Mouse (Mus musculus) left cerebral cortex, postnatal 14 days (tissue): ENCODE data around the gene Cnot6l. TPM values are rescaled to one million over a fixed set of nuclear protein-coding genes. Genes with fewer than 3 reads are reported as not detected.
A peak's percentile ranks its signal among the peaks of the same experiment; 100 is the strongest.

ENCODE experiments used
- DNase-seq, 2 experiments: peaks; one replicate each; pipeline ENCODE4 v3.0.0; 2021 to 2022; ENCODE audit warnings: low spot score in 2 of 2, mixed read lengths in 1 of 2
- intact Hi-C: fragments of 180-260 bp; cut with DNase I; formaldehyde crosslinking; loops from one replicate; pipeline ENCODE4 v1.15.1; 2025
- total RNA-seq, 2 experiments: library from RNA; stranded (reverse); gene quantifications; 2 replicates each; pipeline ENCODE4 v1.2.3; 2021

Cnot6l gene
- total RNA-seq, 2 experiments from 2014 or later = 67.1 to 69.6 TPM

DNA sequence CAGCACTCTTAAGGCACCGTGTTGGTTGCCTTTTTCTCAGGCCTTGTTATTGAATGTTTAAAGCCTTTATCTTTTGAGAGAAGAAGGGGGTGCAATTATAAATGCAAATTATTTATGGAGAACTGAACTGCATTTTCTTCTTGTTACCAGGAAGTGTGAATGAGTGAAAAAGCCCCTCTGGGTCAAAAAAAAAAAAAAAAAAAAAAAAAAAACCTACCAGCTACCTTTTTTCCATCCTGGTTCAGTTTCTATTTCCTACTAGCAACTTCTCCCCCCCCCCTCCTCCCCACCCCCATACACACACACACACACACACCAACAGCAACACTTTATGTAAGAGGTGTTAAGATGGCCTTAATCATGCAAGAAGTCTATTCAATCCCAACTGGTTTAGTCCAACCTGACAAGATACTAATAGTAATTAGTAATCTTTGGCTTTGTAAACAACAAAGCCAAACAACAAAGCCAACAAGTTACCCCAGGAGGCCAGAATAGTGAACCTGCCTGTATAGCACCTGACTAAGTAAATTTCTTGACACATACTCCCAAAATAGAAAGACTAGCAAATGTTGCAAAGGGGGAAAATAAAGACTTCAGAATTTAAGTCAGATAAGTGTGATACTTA lies 463 bp downstream of the Cnot6l start:
- intact Hi-C loops = loop anchor here (2.0 kb wide), 1 partner anchor 45 kb away; the partner anchor contains the start of gene Mrpl1
- no peak for DNase-seq

DNA sequence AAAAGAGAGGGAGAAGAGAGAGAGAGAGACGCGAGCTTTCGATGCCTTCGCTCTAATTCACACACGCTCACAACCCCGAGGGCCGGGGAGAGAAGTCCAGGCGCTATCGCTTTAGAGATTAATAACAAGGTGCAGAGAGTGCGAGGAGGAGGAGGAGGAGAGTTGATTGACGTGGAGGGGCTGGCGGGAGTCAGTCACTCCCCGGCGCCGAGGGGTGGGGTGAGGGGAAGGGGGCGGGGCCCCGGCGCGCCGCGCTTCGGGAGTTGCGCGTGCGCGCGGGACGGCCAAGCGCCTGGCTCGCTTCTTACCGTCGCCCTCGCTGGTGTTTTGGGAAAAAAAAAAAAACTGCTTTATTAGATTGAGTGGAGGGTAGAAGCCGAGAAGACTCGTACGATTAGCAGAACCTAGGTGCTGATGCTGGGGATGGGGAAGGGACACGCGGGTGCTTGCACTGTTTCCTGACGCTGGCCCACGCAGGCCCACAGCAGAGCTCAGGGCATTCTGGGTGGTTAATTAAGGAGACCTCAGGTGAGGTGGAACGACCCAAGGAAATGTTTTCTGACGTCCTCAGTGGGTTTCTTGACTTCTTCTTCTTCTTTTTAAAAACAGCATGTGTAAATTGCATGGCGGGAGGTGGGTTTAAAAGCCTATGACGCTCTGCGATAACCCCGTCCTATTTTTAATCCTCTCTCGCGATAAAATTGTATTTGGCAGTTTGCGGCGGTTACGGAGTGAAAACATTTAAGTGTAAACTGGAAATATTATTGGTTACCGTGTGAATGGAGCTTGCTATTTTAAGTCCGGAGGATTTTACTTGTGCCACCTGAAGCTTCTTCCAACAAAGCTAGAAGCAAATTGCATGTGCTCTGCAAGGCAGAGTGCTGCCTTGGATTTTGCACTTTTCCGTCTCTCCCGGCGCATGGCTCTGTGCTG lies 1.3 kb downstream of the Cnot6l start:
- intact Hi-C loops = loop anchor here (2.0 kb wide), 1 partner anchor 46 kb away; the partner anchor contains the start of gene Mrpl1
- DNase-seq = peak; percentile 76 to 78

DNA sequence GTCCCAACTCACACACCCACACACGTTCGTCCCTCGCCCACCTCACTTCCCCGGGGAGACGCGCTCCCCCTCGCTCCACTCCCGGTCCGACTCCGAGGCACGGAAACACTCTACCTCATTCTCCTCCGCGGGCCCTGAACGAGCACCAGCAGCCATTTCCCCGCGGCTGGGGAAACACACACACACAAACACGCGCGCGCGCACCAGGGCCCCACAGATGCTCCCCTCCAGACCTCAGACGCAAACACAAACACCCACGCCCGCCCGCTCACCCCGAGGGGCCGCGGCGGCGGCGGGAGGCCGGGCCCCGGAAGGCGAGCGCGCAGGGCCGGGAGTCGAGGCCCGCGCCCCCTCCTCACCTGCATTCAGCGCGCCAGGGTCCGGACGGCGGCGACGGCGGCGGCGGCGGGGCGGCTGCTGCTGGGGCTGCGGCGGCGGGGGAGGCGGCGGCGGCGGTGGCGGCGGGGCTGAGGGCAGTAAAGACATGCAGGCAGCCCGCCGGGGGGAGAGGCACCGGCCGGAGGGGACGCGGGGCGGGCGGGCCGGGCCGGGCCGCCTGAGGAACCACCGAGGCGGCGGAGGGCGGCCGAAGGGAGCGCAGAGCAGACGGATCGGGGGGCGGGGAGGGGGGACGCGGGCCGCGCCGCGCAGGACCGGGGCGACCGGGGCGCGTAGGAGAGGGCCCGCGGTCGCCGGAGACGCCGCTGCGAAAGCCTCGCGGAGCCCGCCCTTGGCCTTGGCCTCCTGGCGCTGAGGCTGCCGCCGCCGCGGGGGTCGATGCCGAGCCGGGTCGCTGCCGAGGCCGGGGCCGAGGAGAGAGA lies 2.2 kb downstream of the Cnot6l start:
- peak; percentile 64 to 73 for DNase-seq

DNA sequence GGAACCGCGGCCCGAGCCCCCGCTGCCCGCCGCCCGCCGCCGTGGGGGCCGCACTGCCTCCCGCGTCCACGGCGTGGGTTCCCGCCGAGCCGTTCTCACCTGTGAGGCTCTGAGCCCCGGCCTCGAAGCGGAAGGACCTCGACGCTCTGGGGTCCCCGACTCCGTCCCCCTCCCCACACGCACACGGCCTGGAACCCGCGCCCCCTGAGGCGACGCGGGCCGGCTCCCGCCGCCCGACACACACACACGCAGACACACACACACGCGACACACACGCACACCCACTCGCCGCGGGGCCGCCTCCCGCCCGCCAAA lies 2.8 kb downstream of the Cnot6l start:
- DNase-seq = no peak
- intact Hi-C loops = no loop called here

More for the DNA sequence above, 2.2 kb downstream of the Cnot6l start:
- intact Hi-C loops = loop anchor here (2.0 kb wide), 1 partner anchor 47 kb away; the partner anchor contains the start of gene Mrpl1

DNA sequence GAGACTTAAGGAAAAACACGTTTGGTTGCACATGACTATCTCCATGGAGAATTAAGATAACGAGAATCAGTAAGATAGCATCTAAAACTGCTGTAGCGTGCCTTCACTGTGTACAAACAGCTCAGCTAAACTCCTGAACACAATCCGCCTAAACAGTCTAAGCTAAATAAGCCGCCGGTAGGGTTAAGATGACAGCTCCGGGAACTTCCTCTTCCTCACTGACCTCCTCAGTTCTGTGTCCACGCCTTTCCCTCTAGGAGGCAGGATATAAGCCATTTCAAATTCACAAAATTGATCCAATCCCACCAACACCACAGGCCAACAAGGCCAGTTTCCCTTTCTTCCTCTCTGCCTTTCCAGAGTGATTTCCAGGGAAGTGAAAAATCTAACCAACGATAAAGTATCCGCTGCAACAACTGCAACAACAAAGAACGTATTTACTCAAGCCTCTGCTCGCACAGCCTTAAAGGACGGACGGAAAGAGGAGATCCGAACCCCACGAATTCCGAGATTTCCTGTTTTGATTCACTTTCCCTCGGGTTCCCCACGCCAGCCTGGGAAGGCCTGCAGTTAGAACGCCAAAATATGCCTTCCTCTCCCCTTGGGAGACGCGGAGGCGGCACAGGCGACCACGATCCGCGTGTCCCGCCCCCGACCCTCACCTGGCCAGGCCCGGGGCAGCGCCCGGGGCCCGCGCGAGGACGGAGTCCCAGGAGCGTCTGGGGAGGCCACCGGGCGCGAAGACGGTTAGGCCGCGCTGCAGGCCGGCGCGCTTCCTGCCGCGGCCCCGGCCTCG lies 3.3 kb downstream of the Cnot6l start:
- intact Hi-C loops = no loop called here
- peak; percentile 11 to 15 for DNase-seq

DNA sequence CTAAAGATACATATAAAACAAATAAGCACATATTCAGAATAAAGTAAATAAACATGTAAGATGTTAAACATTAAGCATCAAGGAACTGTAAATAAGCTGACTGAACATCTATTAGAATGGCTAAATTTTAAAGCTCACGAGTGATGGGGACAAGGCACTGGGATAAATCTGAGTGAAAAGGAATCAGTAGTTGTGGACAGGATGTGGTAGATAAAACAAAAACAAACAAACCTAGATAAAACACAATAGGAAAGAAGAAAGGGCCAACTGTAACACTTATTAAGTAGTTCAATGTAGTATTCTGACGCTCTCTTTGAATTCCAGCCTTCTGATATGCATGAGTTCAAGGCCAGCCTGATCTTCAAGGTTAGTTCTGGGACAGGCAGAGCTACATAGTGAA lies 21.6 kb downstream of the Cnot6l start:
- intact Hi-C loops = no loop called here
- DNase-seq = no peak

DNA sequence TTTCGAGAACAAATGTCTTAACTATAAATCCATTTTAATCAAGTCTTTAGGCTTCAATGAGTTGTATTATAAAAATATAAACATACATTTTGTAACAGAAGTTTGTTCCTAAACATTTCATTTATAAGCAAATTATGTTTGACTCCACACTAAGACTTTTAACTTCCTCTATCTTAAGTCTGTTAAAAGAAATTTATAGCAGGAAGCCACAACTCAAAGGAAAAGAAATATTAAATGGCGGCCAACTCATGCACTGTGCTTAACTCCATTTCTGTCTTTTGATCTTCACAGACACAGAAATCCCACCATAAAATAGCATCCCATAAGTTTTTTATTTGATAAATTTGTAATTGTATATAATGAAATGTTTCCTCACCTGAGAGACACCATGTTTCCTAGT lies 33.3 kb downstream of the Cnot6l start:
- intact Hi-C loops = no loop called here
- DNase-seq = no peak

DNA sequence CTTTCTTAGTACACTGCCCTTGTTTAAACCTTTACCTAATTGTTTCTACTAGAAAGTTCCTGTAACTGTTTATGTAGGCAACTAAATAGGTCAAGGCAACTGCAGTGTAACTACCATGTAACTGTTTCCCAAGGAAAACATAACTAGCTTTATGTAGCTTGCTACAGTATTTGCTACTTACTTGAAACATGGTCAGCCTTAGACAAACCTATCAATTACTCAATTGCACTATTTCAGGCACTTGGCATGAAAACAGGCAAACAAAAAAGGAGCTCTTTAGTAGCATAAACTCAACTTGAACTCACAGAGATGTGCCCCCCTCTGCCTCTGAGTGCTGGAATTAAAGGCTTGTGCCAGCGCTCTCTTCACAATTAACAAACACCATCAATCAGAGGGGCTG lies 37.1 kb downstream of the Cnot6l start:
- DNase-seq = no peak
- intact Hi-C loops = no loop called here

DNA sequence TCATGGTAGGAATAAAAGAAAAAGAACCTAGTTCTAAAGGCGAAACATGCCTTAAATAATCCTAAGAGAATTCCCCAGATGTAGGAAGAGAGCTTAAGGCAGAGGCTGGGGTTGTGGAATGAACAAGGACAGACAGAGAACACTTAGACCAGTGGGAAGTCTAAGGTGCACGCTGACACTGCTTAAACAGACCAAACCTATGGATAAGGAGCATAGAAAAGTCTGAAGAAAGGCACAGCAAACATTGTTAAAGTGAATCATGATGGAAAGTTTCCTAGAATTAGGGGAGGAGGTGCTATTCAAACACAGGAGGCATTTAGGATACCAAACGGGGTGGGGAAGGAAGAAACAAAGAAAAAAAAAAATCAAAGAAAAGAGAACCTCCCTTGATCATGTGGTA lies 49.0 kb downstream of the Cnot6l start:
- no peak for DNase-seq
- intact Hi-C loops = no loop called here

DNA sequence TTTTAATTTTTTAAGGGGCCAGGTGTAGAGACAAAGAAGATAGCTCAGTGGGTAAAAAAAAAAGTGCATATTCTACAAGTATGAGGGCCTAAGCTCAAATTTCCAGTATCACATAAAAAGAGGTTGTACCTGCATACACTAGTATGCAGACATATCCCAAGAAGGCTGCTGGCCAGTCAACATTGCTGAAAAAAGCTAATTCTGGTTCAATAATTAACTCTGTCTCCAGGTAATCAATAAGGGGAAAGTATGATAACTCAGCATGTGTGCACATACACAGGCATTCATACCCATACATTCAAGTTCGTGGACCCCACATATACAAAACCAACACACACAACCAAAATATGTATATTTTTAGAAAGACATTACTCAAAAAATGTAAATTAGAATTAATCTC lies 59.3 kb downstream of the Cnot6l start:
- no peak for DNase-seq
- intact Hi-C loops = no loop called here

DNA sequence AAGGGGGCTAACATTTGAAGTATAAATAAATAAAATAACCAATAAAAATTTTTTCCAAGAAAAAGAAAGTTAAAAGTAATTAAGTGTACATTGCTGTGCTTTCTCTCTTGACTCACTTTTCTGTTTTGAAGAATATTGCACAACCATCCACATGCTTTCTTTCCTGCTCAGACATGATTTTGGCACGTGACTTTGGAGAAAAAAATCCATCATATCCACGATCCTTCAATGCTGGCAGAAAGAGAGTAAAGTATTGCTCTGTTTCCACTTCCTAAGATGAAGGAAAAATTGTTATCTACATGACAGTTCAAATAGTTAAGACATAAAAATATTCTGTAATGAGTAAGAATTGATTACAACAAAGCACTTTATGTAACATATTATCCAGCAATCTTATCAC lies 72.5 kb downstream of the Cnot6l start:
- intact Hi-C loops = no loop called here
- no peak for DNase-seq

DNA sequence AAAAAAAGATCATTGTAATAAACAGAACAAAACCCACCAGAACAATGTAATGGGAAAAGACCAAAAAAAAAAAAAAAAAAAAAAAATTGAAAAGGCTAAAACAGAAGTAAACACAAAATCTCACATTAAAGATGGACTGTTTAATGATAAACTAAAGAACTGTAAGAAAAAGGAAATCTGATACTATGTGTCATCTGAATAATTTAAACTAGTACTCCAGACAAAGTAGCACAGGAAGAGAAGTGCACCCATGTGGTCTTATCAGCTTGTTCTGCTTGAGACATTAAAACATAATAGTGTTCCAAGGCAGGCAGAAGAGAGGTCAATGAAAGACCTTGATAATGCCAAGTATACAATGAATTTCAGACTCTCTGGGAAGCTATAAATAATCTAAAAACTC lies 78.6 kb downstream of the Cnot6l start:
- no peak for DNase-seq
- intact Hi-C loops = no loop called here

DNA sequence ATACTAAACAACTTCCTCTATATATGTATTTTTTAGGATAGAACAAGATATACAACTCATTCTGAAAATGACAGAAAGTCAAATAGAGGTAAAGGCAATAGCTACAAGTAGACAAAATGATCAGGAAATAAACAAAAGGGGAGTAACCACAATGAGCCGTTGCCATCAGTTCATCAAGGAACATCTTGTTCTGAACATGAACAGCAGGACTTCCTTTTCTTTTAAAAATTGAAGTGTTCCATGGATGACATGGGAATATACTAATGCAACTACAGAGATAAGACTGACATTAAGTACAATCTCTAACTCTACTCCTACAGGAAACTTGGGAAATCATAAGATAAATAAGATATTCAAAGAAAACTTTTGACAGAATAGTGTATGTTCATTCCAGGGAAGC lies 84.9 kb downstream of the Cnot6l start:
- intact Hi-C loops = no loop called here
- no peak for DNase-seq

DNA sequence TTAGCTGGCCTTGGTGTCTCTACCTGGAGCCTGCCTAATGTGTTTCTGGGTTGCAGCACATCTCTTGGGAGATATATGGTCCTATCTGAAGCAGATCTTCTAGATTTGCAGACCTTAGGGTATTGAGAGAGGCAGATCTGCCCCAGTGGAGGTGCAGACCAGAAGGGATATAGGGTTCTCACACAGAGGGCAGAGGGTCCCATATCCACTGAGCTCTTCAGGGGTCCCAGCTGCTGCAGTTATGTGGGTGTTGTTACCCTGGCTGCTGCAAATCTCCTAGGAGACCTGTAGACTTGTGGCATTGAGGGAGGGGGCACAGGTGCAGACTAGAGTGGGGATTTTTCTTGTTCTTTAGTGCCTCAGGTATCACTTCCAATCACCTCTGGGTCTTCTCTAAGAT lies 98.4 kb downstream of the Cnot6l start:
- no peak for DNase-seq
- intact Hi-C loops = no loop called here

DNA sequence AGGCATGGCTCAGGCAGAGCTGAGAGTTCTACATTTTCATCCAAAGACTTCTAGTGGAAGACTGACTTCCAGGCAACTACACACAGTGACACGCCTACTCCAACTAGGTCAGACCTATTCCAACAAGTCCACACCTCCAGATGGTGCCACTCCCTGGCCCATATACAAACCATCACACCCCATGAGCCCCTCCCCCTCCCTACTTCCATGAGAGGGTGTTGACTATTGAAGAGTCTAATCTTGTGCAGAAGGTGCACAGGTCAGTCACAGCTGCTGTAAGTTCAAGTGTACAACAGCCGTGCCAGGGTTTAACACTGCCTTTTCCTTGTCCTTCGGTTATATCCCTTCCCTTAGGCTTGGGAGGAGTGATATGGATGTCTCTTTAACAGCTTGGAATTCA lies 121.5 kb downstream of the Cnot6l start:
- no peak for DNase-seq
- intact Hi-C loops = no loop called here

DNA sequence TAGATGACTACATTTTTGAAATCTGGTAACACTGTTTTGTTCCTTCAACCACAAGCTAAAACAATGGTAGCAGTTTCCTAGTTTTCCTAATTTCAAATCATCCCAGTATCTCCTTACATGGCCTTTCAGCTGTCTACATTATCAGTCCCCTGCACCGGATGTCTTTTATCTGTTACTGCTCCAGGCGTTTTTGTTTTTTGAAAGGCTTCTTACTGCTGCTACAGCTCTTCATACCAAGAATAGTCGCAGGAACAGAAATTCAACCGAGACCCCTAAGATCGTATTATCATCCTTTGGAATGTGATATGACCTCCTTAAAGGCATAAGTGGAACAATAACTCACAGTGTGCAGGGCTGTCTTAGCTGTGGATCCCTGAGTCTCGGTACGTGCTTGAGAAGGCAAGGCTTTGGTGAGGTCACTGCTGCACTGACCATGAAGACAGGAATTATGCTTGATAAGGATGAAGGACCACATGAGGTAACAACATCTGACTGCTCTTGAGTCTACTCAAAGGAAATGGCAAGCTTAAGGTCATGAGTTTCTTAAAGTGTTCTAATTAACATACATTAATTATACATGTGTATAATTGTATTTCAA lies 122.4 kb downstream of the Cnot6l start:
- intact Hi-C loops = no loop called here
- DNase-seq = no peak

DNA sequence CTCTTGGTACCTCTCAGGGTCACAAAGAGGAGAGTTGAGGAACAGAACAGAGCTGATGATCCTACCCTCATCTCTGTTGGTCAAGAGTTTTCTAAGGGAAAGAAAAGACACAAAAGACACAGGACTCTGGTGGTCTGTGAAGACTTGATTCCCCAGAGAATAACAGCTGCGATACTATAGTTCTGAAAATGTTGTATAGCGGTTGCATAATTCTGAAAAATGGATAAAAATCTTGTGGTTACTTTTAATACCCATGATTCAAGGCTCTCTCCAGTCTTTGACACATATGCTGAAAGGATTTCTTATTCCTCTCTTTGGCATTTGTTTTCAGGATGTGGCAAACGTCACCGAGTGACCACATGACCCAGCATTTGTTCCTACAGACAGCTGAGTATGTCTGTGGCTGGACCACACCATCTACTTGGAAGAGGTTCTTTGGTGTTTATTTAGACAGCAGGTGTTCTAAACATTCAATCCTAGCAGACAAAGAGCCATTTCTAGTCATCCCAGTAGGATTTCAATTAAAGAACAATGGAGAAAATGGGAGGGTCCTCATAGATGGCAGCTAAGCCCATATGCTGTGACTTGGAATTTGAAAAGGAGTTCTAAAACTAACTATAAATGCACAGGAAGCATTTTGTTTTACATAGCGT lies 124.7 kb downstream of the Cnot6l start:
- DNase-seq = no peak
- intact Hi-C loops = loop anchor here (10.0 kb wide), 1 partner anchor 145 kb away; no protein-coding TSS in a partner anchor

DNA sequence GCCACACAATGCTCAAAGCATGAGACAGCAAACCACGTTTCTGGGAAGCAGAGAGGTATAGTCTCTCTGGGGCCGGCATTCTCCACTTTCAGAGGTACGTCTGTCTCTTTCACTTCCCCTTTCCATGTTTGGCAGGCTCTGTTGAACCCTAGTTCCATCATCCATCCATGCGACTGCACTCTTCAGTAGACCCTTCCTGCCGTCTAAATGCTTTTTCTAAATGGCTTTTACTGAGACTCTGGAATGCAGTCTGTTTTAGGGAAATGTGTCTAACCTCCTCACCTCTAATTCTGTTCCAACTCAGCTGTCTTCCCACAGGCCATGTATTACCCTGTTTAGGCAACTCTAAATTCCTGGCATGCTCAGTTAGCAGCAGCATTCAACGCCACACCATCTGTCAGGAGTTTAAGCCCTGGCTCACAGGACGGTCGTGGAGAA lies 126.3 kb downstream of the Cnot6l start:
- no peak for DNase-seq
- intact Hi-C loops = loop anchor here (10.0 kb wide), 1 partner anchor 143 kb away; no protein-coding TSS in a partner anchor
